Mouse (Mus musculus) hindbrain, embryonic 10.5 days (tissue): ENCODE data around the gene Ica1l. TPM values are rescaled to one million over a fixed set of nuclear protein-coding genes. Genes with fewer than 3 reads are reported as not detected.
A peak's percentile ranks its signal among the peaks of the same experiment; 100 is the strongest.
"Not testable (repeated sequence)": the region's sequence is repeated elsewhere in the genome, so short reads cannot be mapped to it uniquely, and the experiment has no call there.

Source experiments
- DNase-seq: peaks from one replicate; pipeline ENCODE4 v3.0.0-alpha.2; 2017; ENCODE audit warnings: low spot score
- H3K27ac ChIP-seq: fragments of 300-500 bp; sonication (generic); 2 replicates; pipeline ENCODE4 v1.5.1; 2016; ENCODE audit warnings: mild to moderate bottlenecking, moderate library complexity
- H3K27me3 ChIP-seq: fragments of 300-500 bp; sonication (generic); 2 replicates; pipeline ENCODE4 v1.6.1; 2016; ENCODE audit warnings: mild to moderate bottlenecking; ENCODE audit not compliant: poor library complexity, insufficient read depth, severe bottlenecking
- H3K36me3 ChIP-seq: fragments of 300-500 bp; sonication (generic); 2 replicates; pipeline ENCODE4 v1.6.1; 2016; ENCODE audit warnings: mild to moderate bottlenecking, moderate library complexity
- H3K4me1 ChIP-seq: fragments of 300-500 bp; sonication (generic); replicated peaks from 2 replicates; pipeline ENCODE4 v1.6.1; 2016; ENCODE audit warnings: mild to moderate bottlenecking
- H3K4me3 ChIP-seq: fragments of 300-500 bp; sonication (generic); 2 replicates; pipeline ENCODE4 v1.5.1; 2016; ENCODE audit warnings: mild to moderate bottlenecking, moderate library complexity
- H3K9me3 ChIP-seq: fragments of 300-500 bp; sonication (generic); 2 replicates; pipeline ENCODE4 v1.6.1; 2016; ENCODE audit warnings: mild to moderate bottlenecking, moderate library complexity
- WGBS: fragments of 180-500 bp; shearing (Covaris S2); methylation state at CpG from one replicate; pipeline ENCODE4 v1.1.7; 2016; 5-methylcytosine and 5-hydroxymethylcytosine counted together
- polyA plus RNA-seq: library from polyadenylated mRNA; unstranded; fragments of >200 nt; fragmentation: Nextera tagmentation; extraction: Ambion mirVana; gene quantifications from 2 replicates; pipeline ENCODE4 v1.2.1, GENCODE M21; 2016

The Ica1l gene
- 1.7 and 3.0 TPM in 2 replicates for polyA plus RNA-seq

DNA sequence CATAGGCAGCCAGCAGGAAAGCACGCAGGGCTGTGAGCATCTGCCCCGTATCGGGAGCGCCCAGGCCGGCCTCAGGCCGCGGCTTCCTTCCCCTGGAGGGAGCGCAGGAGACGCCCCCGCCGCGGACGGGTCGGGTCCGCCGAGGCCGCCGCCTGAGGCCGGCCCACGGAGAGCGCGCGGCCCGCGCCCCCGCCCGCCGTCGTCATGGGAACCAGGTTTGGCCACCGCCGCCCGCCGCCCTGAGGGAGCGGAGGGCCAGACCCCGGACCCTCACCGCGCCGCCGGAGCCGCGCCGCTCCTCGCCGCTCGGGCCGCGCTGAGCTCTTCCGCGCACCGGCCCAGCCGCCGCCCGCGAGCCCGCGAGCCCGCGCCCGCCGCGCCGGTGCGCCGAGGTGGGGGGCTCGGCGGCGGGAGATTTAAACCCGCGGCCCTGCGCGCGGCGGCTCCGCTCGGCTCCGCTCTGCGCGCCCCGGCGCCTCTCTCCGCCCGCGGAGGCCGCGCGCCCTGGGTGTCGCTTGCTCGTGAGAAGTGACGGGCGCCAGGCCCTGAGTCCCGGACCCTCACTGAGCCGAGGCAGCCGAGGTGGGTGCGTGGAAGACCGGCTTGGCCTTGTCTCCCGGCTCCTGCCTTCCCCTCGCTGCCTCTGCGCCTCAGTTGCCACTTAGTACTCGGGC lies at the start of gene Ica1l:
Gene Ica1l (minus strand): TSS at position 389 of the 674 bp plus-strand sequence.
- peak; percentile 67 for DNase-seq
- H3K36me3 ChIP-seq = no peaks in the 10 kb centered on the region
- H3K4me1 ChIP-seq = peaks cover 4% of the 10 kb centered on the region; the same call in 1 of the 2 replicates
- H3K4me3 ChIP-seq = peak within 1 kb of the TSS; percentile 74
- peaks cover 33% of the 10 kb centered on the region for H3K27me3 ChIP-seq
- under 1% methylated on average over 99 of the region's 99 CpGs for WGBS
- peaks cover 4% of the 10 kb centered on the region; the same call in 1 of the 2 replicates for H3K9me3 ChIP-seq
- peak within 1 kb of the TSS; percentile 85 for H3K27ac ChIP-seq

DNA sequence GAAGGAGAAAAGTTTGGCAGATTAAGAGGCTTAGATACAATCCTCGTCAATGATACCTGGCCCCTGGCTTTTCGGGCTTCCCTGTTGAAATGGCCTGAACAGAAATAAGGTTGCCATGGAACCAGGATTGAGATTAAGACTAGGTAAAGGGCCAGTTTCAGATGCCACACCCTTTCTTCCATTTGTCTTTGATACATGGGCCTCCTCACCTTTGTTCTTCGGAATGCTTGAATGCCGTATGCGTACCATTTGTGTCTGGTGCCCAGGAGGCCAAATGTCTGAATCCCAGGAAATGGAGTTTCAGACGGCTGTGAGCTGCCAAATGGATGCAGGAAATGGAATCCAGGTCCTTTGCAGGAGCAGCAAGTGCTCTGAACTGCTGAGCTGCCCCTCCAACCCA lies 33.4 kb upstream of the Ica1l start:
- no peaks in the 10 kb centered on the region for H3K27me3 ChIP-seq
- no peak for DNase-seq
- H3K9me3 ChIP-seq = no peaks in the 10 kb centered on the region
- H3K27ac ChIP-seq = no peak overlapping the region
- no peak overlapping the region for H3K4me3 ChIP-seq
- WGBS = 87% methylated on average over 6 of the region's 6 CpGs
- H3K4me1 ChIP-seq = no peaks in the 10 kb centered on the region
- peaks cover 59% of the 10 kb centered on the region for H3K36me3 ChIP-seq

DNA sequence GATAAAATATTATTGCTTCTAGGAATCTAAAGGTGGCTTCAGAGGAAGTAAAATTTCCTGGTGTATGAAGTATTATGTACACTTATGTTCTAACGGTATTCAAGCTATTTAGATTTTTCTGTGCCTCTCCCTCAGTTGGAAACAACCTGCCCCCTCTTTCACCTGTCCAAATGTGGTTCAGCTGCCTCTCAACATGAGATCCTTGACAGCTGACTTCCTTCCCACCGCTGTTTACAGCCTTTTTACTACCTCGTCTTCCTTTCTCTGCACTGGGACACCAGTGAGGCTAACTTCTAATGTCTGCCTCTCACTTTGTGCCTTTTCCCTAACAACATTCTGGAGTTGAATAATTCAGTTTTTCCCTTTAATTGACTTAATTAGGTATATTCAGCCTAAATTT lies 32.6 kb upstream of the Ica1l start:
- Histone ChIP-seq H3K27ac (no peak overlapping the region), H3K4me3 (no peak overlapping the region), H3K4me1 (no peaks in the 10 kb centered on the region), H3K9me3 (no peaks in the 10 kb centered on the region), H3K36me3 (peaks cover 51% of the 10 kb centered on the region), H3K27me3 (no peaks in the 10 kb centered on the region)
- WGBS = 84% methylated on average over 3 of the region's 3 CpGs
- no peak for DNase-seq

DNA sequence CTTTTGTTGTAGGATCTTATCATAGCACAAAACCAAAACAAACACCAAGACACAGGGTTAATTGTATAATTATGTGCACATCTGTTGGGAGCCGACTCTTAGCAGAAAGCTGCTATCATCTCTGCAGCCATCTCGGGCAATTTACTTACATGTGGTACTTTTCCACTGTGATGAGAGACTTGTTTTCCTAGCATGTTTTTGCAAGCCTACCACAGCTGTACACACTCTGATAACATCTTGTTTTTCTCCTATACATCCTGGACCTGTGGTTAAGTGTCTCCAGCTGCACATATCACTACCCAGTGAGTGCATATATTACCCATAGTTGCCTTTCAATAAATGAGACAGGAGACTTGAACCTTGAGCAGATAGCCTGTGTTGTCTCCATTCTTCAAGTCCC lies 32.0 kb upstream of the Ica1l start:
- Histone ChIP-seq H3K27me3 (no peaks in the 10 kb centered on the region), H3K36me3 (peaks cover 45% of the 10 kb centered on the region), H3K4me1 (no peaks in the 10 kb centered on the region), H3K9me3 (no peaks in the 10 kb centered on the region), H3K27ac (no peak overlapping the region), H3K4me3 (no peak overlapping the region)
- DNase-seq = no peak
- WGBS = 73% methylated on average over 2 of the region's 2 CpGs

DNA sequence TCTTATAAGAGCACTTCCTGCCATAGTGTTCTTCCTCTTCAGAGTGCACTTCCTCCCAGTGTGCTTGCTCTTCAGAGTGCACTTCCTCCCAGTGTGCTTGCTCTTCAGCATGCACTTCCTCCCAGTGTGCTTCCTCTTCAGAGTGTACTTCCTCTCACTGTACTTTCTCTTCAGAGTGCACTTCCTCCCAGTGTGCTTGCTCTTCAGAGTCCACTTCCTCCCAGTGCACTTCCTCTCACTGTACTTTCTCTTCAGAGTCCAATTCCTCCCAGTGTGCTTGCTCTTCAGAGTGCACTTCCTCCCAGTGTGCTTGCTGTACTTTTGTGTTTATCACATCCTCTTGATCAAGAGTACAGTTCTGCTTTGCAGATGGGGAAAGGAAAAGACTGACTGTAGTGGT lies 27.7 kb upstream of the Ica1l start:
- DNase-seq, H3K36me3 ChIP-seq, H3K4me1 ChIP-seq, H3K4me3 ChIP-seq, H3K9me3 ChIP-seq, H3K27ac ChIP-seq, H3K27me3 ChIP-seq: not testable (repeated sequence)

DNA sequence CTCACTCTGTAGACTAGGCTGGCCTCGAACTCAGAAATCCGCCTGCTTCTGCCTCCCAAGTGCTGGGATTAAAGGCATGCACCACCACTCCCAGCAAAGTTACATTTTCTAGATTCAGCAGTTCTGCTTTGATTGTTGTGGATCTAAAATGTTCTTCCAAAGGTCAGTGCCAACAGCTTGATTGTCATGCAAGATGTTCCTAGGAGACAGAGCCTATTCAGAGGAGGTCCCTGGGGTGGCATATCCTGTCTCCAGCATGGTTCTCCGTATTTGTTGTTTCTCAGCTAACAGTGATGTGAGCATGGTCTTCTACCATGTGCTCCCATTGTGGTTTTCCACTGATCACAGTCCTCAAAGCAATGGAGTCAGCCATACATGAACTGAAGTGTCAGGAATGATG lies 13.3 kb upstream of the Ica1l start:
- Histone ChIP-seq H3K27me3 (no peaks in the 10 kb centered on the region), H3K9me3 (no peaks in the 10 kb centered on the region), H3K36me3 (no peaks in the 10 kb centered on the region), H3K4me3 (no peak overlapping the region), H3K27ac (no peak overlapping the region), H3K4me1 (no peaks in the 10 kb centered on the region)
- 85% methylated on average over 3 of the region's 3 CpGs for WGBS
- no peak for DNase-seq

DNA sequence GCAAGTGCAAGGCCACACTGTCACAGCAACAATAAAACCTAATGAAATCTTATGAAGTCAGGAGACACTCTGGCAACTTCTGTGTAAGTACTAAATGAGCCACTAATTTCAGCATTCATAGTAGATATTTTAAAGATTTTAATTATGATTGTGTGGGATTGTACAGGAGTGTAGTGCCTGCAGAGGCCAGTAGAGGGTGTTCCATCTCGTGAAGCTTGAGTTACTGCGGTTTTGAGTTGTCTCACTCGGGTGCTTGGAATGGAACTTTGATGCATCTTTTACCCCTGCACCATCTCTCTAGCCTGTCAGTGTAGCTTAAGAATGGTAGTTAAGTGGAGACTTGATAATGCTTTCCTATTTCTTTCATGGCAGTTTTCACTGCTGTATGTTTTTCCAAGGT lies 11.7 kb upstream of the Ica1l start:
- no peak overlapping the region for H3K27ac ChIP-seq
- DNase-seq = no peak
- WGBS = 35% methylated on average over 3 of the region's 3 CpGs
- no peaks in the 10 kb centered on the region for H3K4me1 ChIP-seq
- no peaks in the 10 kb centered on the region for H3K9me3 ChIP-seq
- no peaks in the 10 kb centered on the region for H3K36me3 ChIP-seq
- no peak overlapping the region for H3K4me3 ChIP-seq
- H3K27me3 ChIP-seq = no peaks in the 10 kb centered on the region

DNA sequence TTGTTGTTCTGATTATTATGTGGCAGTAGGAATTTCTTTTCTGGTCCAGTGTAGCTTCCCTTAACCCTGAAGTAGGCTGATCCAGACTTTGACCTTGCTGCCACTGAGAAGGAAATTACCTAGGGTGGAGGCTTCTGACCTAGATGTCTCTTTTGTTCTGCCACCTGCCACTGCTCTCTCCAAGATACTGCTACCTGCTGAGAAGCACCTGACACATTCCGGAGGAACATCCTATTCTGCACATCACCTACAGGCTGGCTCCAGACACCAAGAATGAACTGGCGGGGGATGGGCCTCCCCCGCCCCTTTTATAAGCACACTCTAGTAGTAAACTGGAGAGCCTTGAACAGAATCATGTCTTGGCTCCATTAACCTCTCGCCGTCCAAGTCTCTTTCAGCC lies 4.5 kb upstream of the Ica1l start:
- not testable (repeated sequence) for H3K4me3 ChIP-seq, DNase-seq, H3K4me1 ChIP-seq, H3K36me3 ChIP-seq, H3K27ac ChIP-seq, H3K9me3 ChIP-seq
- 95% methylated on average over 5 of the region's 5 CpGs for WGBS
- H3K27me3 ChIP-seq = peaks cover 23% of the 10 kb centered on the region

DNA sequence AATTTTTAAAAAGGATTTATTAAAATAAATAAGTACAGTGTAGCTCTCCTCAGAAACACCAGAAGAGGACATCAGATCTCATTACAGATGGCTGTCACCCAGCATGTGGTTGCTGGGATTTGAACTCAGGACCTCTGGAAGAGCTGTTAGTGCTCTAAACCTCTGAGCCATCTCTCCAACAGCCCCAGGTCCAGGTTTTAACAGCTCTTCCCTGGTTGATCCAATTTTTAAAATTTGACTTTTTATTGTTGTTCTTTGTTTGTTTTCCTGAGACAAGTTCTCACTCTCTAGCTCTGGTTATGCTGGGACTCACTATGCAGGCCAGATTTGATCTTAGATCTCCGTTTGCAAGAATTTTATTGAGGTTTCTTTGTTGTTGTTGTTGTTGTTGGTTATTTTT lies 1.6 kb upstream of the Ica1l start:
- DNase-seq = no peak
- WGBS = 90% methylated on average over 1 of the region's 1 CpGs
- H3K4me1 ChIP-seq = peaks cover 4% of the 10 kb centered on the region; the same call in 1 of the 2 replicates
- H3K27me3 ChIP-seq = peaks cover 33% of the 10 kb centered on the region
- H3K9me3 ChIP-seq = peaks cover 4% of the 10 kb centered on the region; the same call in 1 of the 2 replicates
- no peak overlapping the region for H3K27ac ChIP-seq
- no peak overlapping the region for H3K4me3 ChIP-seq
- no peaks in the 10 kb centered on the region for H3K36me3 ChIP-seq

DNA sequence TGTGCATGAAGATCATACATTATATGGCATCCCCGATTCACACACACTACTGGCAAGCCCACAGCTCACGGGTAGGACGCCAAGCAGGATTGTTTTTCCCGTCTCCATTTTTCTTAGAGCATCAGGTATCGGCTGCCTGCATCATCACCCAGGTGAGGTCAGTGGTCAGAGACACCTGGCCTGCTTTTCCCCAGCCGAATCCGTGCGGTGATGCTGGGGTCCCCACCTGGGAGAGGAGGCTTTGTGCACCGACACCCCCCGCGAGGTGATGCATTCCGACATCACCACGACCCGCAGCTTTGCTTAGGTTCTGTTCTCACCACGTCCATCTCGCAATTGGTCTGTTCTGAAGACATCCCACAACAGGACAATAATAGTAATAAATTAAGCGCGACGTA lies 587 bp downstream of the Ica1l start:
- WGBS = 5% methylated on average over 19 of the region's 19 CpGs
- Histone ChIP-seq H3K36me3 (no peaks in the 10 kb centered on the region), H3K27ac (peak overlapping the region; percentile 85), H3K4me3 (peak overlapping the region; percentile 74), H3K4me1 (peaks cover 4% of the 10 kb centered on the region; the same call in 1 of the 2 replicates), H3K27me3 (peaks cover 33% of the 10 kb centered on the region), H3K9me3 (0 out of 2 replicates have a peak, but pooled peaks cover under 1% of the 10 kb centered on the region)
- DNase-seq = no peak

DNA sequence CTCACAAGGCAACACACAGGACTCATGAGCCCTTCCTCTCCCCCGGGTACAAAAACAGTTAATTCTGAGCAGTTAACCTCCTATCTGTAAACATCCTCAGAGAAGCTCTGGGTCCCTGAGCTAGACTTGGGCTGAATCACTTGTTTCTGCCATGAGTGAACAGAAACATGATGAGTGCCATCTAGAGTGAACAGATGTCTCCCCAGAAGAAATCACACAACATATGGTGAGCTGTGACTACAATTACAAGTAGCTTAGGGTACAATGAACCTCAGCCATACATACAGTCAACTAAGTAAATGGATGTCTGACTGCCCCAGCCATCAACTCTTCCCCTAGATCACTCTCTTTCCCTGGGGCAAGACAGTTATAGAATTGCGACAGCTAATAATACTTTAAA lies 7.9 kb downstream of the Ica1l start:
- DNase-seq = no peak
- H3K36me3 ChIP-seq = no peaks in the 10 kb centered on the region
- H3K4me3 ChIP-seq = no peak overlapping the region
- H3K9me3 ChIP-seq = no peaks in the 10 kb centered on the region
- H3K4me1 ChIP-seq = no peaks in the 10 kb centered on the region
- H3K27me3 ChIP-seq = no peaks in the 10 kb centered on the region
- H3K27ac ChIP-seq = no peak overlapping the region
- 89% methylated on average over 2 of the region's 2 CpGs for whole genome bisulfite sequencing

DNA sequence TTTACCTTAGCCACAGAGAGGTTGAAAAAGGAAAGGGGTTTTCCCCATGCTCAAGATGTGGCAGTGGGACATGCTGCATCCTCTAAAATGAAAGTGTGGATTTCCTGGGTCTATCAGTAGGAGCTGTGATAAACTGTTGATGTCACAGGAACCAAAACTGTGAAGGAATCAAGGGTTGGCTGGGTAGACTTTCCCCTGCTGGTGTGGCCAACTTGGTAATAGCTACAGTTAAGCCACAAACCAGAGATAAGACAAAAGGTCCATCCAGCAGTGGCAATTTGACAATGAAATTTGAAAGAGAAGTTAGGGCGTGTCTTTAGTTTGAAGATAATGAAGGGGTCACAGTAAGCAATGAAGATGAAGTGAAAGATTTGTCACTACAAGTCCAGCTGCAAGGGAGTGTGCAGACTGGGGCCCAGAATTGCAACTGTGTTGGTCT lies 25.9 kb downstream of the Ica1l start:
- DNase-seq = no peak
- Histone ChIP-seq H3K9me3 (no peaks in the 10 kb centered on the region), H3K27me3 (no peaks in the 10 kb centered on the region), H3K4me3 (no peak overlapping the region), H3K27ac (no peak overlapping the region), H3K36me3 (no peaks in the 10 kb centered on the region), H3K4me1 (no peaks in the 10 kb centered on the region)
- WGBS = 94% methylated on average over 1 of the region's 1 CpGs

DNA sequence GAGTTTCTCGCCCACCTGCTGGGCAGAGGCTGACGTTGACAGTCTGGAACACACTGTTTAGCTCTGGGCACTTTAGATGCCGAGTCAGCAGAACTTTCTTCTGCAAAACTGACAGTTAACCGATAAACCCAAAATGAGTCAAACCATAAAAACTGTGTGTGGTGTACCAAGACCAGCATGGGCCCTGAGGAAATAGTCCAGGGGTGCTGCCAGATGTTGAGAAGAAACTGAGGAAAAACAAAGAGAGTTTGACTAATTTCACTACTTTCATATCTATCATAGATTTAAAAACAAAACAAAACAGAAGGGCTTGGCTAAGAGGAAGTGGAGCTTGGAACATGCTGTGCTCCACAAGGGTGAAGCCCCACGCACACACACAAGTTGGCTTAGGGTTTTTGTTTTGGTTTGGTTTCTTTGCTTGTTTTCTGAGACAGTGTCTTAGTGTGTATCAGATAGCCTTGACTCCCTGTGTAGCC lies 26.8 kb downstream of the Ica1l start:
- no peak for DNase-seq
- H3K36me3 ChIP-seq = no peaks in the 10 kb centered on the region
- H3K4me1 ChIP-seq = no peaks in the 10 kb centered on the region
- H3K4me3 ChIP-seq = no peak overlapping the region
- no peaks in the 10 kb centered on the region for H3K9me3 ChIP-seq
- H3K27me3 ChIP-seq = no peaks in the 10 kb centered on the region
- WGBS = 76% methylated on average over 5 of the region's 5 CpGs
- no peak overlapping the region for H3K27ac ChIP-seq

DNA sequence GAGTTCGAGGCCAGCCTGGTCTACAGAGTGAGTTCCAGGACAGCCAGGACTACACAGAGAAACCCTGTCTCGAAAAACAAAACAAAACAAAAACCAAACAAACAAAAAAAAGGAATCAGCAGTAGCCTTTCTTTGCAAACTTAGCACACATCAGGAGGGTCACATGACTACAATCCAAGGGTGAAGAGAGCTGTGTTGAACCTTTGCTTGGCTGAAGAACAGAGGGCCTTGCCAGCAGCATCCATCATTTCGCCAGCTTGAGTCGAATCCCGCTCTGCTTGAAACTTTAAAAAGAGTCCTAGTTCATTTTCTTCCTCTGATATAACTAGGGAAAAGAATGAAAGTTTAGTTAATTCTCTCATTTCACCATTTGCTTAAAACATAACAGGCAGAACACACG lies 27.5 kb downstream of the Ica1l start:
- no peak overlapping the region for H3K27ac ChIP-seq
- no peaks in the 10 kb centered on the region for H3K36me3 ChIP-seq
- H3K4me1 ChIP-seq = no peaks in the 10 kb centered on the region
- WGBS = 89% methylated on average over 6 of the region's 6 CpGs
- H3K27me3 ChIP-seq = no peaks in the 10 kb centered on the region
- H3K4me3 ChIP-seq = no peak overlapping the region
- no peak for DNase-seq
- no peaks in the 10 kb centered on the region for H3K9me3 ChIP-seq
